Mouse (Mus musculus) midbrain, postnatal 0 days (tissue): Measurements from ENCODE around the gene Gbx2. TPM values are rescaled to one million over a fixed set of nuclear protein-coding genes. Genes with fewer than 3 reads are reported as not detected.

ENCODE experiments used
- ATAC-seq: fragments of 200-750 bp; cut with Nextera tagmentation; 2 replicates; pipeline ENCODE4 v1.8.0; 2017; ENCODE audit warnings: moderate number of reproducible peaks, mild to moderate bottlenecking, moderate TSS enrichment, moderate library complexity; ENCODE audit not compliant: low FRiP score
- DNase-seq: peaks from one replicate; pipeline ENCODE4 v3.0.0-alpha.2; 2015; ENCODE audit warnings: low spot score
- H3K27ac ChIP-seq: fragments of 300-500 bp; sonication (generic); 2 replicates; pipeline ENCODE4 v1.5.1; 2014; ENCODE audit warnings: low read depth, mild to moderate bottlenecking, low read length, mixed read lengths
- H3K27me3 ChIP-seq: fragments of 300-500 bp; sonication (generic); 2 replicates; pipeline ENCODE4 v1.6.1; 2014; ENCODE audit warnings: low read length, control low read depth, mixed read lengths; ENCODE audit not compliant: insufficient read depth
- H3K36me3 ChIP-seq: fragments of 300-500 bp; sonication (generic); 2 replicates; pipeline ENCODE4 v1.6.1; 2014; ENCODE audit warnings: low read length, control low read depth, mixed read lengths; ENCODE audit not compliant: insufficient read depth
- H3K4me1 ChIP-seq: fragments of 300-500 bp; sonication (generic); 2 replicates; pipeline ENCODE4 v1.6.1; 2014; ENCODE audit warnings: mild to moderate bottlenecking, control low read depth, antibody characterized with exemption, low read length, mixed read lengths; ENCODE audit not compliant: insufficient read depth
- H3K4me2 ChIP-seq: fragments of 300-500 bp; sonication (generic); 2 replicates; pipeline ENCODE4 v1.6.1; 2014; ENCODE audit warnings: low read depth, mild to moderate bottlenecking, low read length, mixed read lengths; ENCODE audit not compliant: poor library complexity, severe bottlenecking
- H3K4me3 ChIP-seq: fragments of 300-500 bp; sonication (generic); 2 replicates; pipeline ENCODE4 v1.5.1; 2014; ENCODE audit warnings: low read depth, mild to moderate bottlenecking, low read length, moderate library complexity
- H3K9ac ChIP-seq: fragments of 300-500 bp; sonication (generic); replicated peaks from 2 replicates; pipeline ENCODE4 v1.6.1; 2014; ENCODE audit warnings: mild to moderate bottlenecking, low read length, moderate library complexity, mixed read lengths; ENCODE audit not compliant: poor library complexity, severe bottlenecking
- H3K9me3 ChIP-seq: fragments of 300-500 bp; sonication (generic); 2 replicates; pipeline ENCODE4 v1.6.1; 2016; ENCODE audit warnings: low read length, control low read depth
- CTCF ChIP-seq: IDR thresholded peaks from 2 replicates; pipeline ENCODE4 v1.5.1; 2016; ENCODE audit warnings: antibody characterized with exemption, mild to moderate bottlenecking
- WGBS: fragments of 180-500 bp; shearing (Covaris S2); extraction: QIAGEN DNeasy Blood & Tissue Kit; methylation state at CpG from one replicate; pipeline ENCODE4 v1.1.7; 2014; 5-methylcytosine and 5-hydroxymethylcytosine counted together
- polyA plus RNA-seq: library from polyadenylated mRNA; unstranded; fragments of >200 nt; fragmentation: Nextera tagmentation; extraction: Ambion mirVana; gene quantifications from 2 replicates; pipeline ENCODE4 v1.2.1, GENCODE M21; 2015
- total RNA-seq: library from RNA; depleted of rRNA; stranded (reverse); fragments of >200 nt; gene quantifications from 2 replicates; pipeline ENCODE4 v1.2.3, GENCODE M21; 2014; rRNA removed

Gbx2 gene
- total RNA-seq (9.9 and 10.8 TPM in 2 replicates), polyA plus RNA-seq (15.2 and 22.8 TPM in 2 replicates)

DNA sequence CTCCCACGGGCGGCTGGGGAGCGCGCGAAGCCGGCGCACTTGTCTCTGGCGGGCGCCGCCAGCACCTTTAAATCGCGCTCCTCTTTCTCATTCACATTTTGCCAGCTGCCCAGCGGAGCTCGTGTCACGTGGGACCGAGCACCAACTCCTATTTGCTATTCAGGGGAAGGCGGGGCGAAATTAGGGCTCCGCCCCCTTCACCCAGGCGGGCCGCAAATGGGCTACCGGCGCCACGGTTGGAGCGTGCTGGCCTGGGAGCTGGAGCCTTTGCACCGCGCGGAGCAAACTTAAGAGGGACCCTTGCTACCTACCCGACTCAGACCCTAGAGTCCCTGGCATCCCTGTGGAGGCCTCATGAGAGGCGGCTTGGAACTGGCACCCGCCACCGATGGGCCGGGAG is at the start of gene Gbx2:
Gene Gbx2, minus strand, starts transcription at position 60 of the 400 bp plus-strand sequence.
- 0% methylated on average over 33 of the region's 33 CpGs for WGBS
- no peak for TF ChIP-seq CTCF
- peak; percentile 87 for DNase-seq
- H3K4me2 ChIP-seq = peak within 1 kb of the TSS; percentile 44
- peaks cover 9% of the 10 kb centered on the region for H3K4me1 ChIP-seq
- peak within 1 kb of the TSS; percentile 26 for H3K4me3 ChIP-seq
- no peak for ATAC-seq
- no peaks in the 10 kb centered on the region for H3K9me3 ChIP-seq
- H3K27ac ChIP-seq = no peak within 1 kb of the TSS
- H3K36me3 ChIP-seq = no peaks in the 10 kb centered on the region
- peaks cover 62% of the 10 kb centered on the region for H3K27me3 ChIP-seq
- H3K9ac ChIP-seq = no peak within 1 kb of the TSS

DNA sequence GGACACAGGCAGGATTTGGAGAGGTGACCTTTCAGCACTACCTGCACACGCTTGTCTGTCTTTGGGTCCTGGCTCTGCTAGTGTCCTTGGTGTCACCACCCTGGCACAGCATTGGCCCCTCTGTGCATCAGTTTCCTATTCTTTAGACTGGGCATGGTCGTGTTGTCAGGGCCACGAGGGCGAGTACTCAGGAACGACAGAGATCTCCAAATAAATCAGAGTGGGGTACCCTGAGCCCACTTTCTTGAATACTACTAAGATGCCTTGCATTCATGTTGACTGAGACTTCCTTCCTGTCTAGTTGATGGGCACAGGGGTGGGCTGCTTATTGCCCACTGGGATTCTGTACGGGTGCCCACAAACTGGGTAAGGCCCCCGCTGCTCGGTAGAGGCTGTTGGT is 46.3 kb upstream of the Gbx2 start:
- no peaks in the 10 kb centered on the region for H3K9me3 ChIP-seq
- no peaks in the 10 kb centered on the region for H3K27me3 ChIP-seq
- H3K27ac ChIP-seq = no peak overlapping the region
- DNase-seq (no peak), ATAC-seq (no peak)
- no peak overlapping the region for H3K4me3 ChIP-seq
- H3K4me1 ChIP-seq = no peaks in the 10 kb centered on the region
- H3K36me3 ChIP-seq = no peaks in the 10 kb centered on the region
- no peak overlapping the region for H3K9ac ChIP-seq
- TF ChIP-seq CTCF = no peak
- no peak overlapping the region for H3K4me2 ChIP-seq
- 90% methylated on average over 8 of the region's 8 CpGs for WGBS

DNA sequence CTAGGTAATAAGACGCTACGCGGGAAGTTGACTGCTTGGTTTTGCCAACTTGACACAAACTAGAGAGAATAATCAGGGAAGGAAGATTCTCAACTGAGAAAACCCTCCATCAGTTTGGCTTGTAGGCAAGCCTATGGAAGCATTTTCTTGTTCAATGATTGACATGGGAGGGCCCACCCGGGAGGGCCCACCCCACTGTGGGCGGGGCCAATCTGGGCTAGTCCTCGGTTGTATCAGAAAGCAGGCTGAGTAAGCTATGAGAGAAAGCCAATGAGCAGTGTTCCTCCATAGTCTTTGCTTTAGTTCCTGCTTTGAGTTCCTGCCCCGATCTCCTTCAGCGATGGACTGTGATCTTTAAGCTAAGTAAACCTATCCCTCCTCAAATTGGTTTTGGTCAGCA is 45.4 kb upstream of the Gbx2 start:
- no peak for TF ChIP-seq CTCF
- Histone ChIP-seq H3K9me3 (no peaks in the 10 kb centered on the region), H3K4me3 (no peak overlapping the region), H3K9ac (no peak overlapping the region), H3K27ac (no peak overlapping the region), H3K4me1 (no peaks in the 10 kb centered on the region), H3K27me3 (peaks cover 4% of the 10 kb centered on the region; the same call in 1 of the 2 replicates), H3K36me3 (no peaks in the 10 kb centered on the region), H3K4me2 (no peak overlapping the region)
- no peak for ATAC-seq
- DNase-seq = no peak
- 72% methylated on average over 8 of the region's 8 CpGs for WGBS

DNA sequence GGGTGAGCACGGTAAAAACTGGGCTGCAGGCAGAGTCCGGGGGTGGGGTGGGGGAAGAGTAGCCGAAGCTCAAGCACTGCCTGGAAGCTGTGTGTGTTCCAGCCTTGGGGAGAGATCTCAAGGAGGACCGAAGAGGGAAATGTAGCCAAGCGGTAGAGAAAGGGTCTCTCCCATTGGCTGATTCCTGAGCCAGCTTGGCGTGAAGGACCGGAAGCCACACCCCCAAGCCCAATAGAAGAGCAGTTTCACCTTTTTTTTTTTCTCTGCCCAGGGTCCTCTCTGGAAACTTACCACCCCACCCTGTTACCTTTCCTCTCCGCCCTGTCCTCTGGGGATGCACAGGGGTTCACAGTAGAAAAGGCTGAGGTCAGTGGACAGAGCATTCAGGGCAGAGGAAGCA is 43.6 kb upstream of the Gbx2 start:
- peaks cover 14% of the 10 kb centered on the region for H3K27me3 ChIP-seq
- no peaks in the 10 kb centered on the region for H3K4me1 ChIP-seq
- no peak for DNase-seq
- no peak overlapping the region for H3K27ac ChIP-seq
- ATAC-seq = no peak
- no peak overlapping the region for H3K4me3 ChIP-seq
- H3K9ac ChIP-seq = no peak overlapping the region
- H3K4me2 ChIP-seq = no peak overlapping the region
- H3K36me3 ChIP-seq = no peaks in the 10 kb centered on the region
- TF ChIP-seq CTCF = no peak
- H3K9me3 ChIP-seq = no peaks in the 10 kb centered on the region
- 71% methylated on average over 8 of the region's 8 CpGs for WGBS

DNA sequence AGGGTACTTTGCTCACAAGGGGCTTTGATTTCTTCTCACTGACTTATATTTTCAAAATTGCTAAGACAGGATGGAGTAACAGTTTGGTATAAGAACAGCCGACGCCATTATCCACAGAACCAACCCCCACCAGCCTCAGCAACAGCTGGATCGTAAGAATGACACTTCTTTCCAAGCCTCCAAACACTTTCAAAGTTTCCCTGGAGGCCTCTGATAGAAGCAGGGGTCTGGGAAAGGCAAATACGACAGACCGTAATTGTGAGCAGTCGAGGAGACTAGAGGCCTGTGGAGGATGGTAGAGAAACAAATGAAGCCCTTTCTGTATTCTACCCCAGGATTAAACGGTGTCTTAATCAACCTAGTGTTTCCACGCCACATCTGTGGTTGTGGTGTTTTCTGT is 40.9 kb upstream of the Gbx2 start:
- no peak overlapping the region for H3K9ac ChIP-seq
- H3K4me1 ChIP-seq = no peaks in the 10 kb centered on the region
- H3K27ac ChIP-seq = no peak overlapping the region
- H3K27me3 ChIP-seq = peaks cover 19% of the 10 kb centered on the region
- TF ChIP-seq CTCF = no peak
- no peak overlapping the region for H3K4me3 ChIP-seq
- DNase-seq = no peak
- no peaks in the 10 kb centered on the region for H3K36me3 ChIP-seq
- H3K4me2 ChIP-seq = no peak overlapping the region
- no peaks in the 10 kb centered on the region for H3K9me3 ChIP-seq
- no peak for ATAC-seq
- 68% methylated on average over 8 of the region's 8 CpGs for WGBS

DNA sequence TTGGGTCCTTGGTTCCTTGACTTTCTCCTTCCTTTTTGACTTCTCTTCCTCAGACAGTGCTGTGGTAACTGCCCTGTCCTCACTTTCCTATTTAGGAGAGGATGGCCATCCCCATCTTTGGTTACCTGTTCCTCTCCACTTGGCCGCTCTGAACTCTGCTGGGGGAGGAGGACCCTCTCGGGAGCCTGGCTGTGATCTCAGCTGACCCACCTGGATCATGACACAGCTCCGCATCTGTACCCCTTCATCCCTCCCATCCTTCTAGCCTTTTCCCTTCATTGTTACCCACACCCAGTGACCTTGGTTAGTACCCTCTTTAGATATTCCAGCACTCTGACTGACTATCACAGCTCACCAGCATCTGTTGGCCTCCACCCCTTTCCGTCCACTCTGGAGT is 38.7 kb upstream of the Gbx2 start:
- Histone ChIP-seq H3K9me3 (no peaks in the 10 kb centered on the region), H3K27me3 (peaks cover 19% of the 10 kb centered on the region), H3K4me1 (no peaks in the 10 kb centered on the region), H3K4me2 (no peak overlapping the region), H3K4me3 (no peak overlapping the region), H3K27ac (no peak overlapping the region), H3K36me3 (no peaks in the 10 kb centered on the region), H3K9ac (no peak overlapping the region)
- no peak for DNase-seq
- no peak for TF ChIP-seq CTCF
- no peak for ATAC-seq
- 83% methylated on average over 4 of the region's 4 CpGs for WGBS
